Mouse (Mus musculus): ENCODE data around the gene Ropn1l.

DNA sequence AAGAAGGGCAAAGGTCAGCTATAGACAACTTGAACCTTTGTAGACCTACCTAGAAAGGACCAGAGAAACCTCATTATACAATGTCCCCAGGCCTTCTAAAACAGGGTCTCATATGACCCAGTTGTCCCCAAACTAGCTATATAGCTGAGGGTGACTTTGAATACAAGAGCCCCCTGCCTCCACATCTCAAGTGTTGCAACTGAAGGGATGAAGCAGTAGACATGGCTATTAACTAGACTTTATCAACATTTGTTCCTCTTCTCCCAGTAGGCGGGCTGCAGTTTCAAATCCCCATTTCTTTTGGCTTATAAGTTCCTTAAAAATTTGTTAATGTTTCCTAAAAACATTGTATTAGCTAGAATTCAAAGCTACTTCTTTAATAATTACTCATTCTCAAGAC lies 13.2 kb upstream of the Ropn1l start:
- no peak for TF ChIP-seq GATA1 (IDR thresholded peaks at IDR 0.05; ENCODE audit: borderline replicate concordance, low read length)
- no peak for TF ChIP-seq FLI1 (IDR thresholded peaks at IDR 0.05; ENCODE audit: low read length)

Measured in megakaryocyte, embryonic 14.5 days (primary cell).